Mouse (Mus musculus): ENCODE data around the gene Cfap97d1. TPM values are rescaled to one million over a fixed set of nuclear protein-coding genes. Genes with fewer than 3 reads are reported as not detected.
A peak's percentile ranks its signal among the peaks of the same experiment; 100 is the strongest.

The Cfap97d1 gene
- total RNA-seq, 2 experiments from 2014 or later: not detected

DNA sequence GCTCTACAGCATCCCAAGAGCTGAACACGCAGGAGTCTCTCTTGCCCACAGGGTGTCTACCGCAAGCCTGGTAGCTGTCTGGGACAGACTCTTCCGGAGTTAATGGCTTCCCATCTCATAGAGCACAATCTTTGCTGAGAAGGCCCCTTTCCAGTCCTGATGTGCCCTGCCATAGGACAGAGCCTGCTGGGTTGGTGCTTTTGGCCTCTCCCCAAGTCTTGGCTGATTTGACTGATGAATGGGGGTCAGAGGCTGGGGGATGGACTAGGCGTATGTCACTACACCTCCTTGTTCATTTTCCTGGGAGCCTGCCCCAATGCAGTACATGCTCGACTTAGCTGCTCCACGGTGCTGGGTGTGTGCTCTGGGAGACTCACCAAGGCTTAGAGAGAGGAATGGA lies 53.7 kb downstream of the Cfap97d1 start:
- DNase-seq: no peak

DNA sequence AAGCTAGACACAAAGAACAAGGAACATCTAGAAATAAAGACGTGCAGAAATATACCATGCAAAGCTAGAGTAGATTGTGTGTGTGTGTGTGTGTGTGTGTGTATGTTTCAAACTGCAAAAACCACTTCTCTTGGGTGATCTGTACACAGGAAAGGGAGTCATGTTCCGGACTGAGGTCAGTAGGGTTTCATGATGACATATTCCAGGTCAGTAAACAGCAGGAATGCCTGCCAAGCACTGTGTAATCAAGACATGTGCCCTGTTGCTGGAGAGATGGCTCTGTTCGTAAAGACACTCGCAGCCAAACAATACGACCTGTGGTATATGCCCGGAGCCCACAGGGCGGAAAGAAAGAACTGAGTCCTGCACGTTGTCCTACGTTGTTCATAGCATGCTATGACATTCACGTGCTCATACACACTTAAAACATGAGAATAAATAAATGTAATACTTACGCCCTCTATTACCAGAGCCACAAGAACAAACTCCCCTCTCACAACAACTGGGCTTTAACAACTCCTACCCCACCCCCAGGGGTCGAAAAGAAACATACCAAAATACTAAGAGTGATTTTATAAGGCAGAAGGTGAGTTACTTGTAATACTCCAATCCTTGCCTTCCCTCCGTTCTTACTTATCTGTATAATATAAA lies 55.5 kb downstream of the Cfap97d1 start:
- DNase-seq: no peak

DNA sequence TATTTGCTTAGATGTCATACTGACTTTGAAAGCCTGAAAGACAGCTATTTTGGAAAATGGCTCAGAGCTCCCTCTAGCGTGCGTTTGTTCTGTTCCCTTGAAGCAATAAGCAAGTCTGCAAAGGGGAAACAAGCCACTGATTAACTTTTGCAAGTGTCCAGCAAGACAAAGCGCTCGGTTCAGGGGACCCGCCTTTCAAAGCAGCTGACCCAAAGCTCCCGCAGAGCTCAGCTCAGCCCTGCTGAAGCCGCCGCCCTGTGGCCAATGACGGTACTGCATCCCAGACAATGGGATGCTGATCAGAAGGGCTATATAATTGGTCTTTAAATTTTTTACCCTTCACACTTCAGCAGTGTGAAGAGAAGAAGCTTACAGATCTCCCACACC lies 56.1 kb downstream of the Cfap97d1 start:
- peak; percentile 91 to 94 for DNase-seq

DNA sequence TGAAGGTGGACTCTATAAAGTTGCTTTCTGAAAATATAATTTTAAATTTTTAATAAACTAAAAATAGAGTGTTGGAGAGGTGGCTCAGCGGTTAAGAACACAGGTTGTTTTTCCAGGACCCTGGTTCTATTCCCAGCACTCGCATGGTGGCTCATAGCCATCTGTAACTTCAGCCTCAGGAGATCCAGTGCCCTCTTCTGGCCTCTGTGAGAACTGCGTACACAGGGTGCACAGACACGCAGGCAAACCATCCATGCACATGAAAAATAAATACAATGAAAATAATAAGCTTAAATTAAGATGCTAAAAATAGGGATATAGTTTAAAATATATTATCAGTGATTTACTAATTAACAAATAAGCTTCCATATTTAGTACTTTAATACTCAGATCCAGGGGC lies 56.6 kb downstream of the Cfap97d1 start:
- no peak for DNase-seq

DNA sequence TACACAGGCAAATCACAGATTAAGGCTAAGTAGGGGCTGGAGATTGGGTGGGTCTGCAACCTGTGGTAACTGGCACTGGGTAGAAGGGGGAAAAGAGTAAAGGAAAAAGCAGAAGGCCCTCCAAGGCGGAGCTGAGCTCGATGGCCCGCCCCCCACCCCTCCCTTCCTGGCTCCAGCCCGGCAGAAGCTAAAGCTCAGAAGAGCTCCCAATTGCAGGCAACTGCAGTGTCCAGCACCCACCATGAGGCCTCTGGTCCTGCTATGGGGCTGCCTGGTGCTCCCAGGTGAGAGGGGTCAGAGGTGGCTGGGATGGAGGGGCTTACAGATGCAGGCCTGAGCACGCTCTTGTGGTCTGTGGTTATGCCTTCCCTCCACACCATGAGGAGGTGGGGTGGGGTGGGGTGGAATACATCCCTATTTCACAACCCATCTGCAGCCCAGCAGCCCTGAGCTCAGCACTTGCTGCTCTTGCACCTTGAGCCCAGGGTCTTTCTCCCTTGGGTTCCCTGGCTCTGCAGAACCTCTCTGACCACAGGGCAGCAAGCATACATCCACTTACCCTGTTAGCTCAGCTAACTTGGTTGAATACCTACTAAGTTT lies 57.4 kb downstream of the Cfap97d1 start, which contains the start of gene Cd300lg:
Gene Cd300lg (plus strand): TSS at position 160 of the 600 bp plus-strand sequence.
- DNase-seq: peak in 1 of 2 experiments; percentile 47

Other genes with a start within 250 kb of the Cfap97d1 start
- gene Etv4, start 198.9 kb upstream of the Cfap97d1 start, total RNA-seq (2021): 1 to 10 TPM; 1.2 to 3.0 TPM
- gene Meox1, start 89.9 kb upstream of the Cfap97d1 start, total RNA-seq (2021): 1 to 10 TPM; 3.6 to 6.0 TPM
- gene Sost, start 17.3 kb upstream of the Cfap97d1 start, total RNA-seq (2021): not detected
- gene Dusp3, start 2.7 kb downstream of the Cfap97d1 start, total RNA-seq (2021): 100 to 1,000 TPM in 1 of 2 experiments, 10 to 100 TPM in 1; 98.6 to 132 TPM
- gene Mpp3, start 44.2 kb downstream of the Cfap97d1 start, total RNA-seq (2021): 10 to 100 TPM in 1 of 2 experiments, 1 to 10 TPM in 1; 5.3 to 17.3 TPM
- 10 to 100 TPM; 40.3 to 48.6 TPM for gene Cd300lg, start 57.2 kb downstream of the Cfap97d1 start, total RNA-seq (2021)
- gene Mpp2, start 104.2 kb downstream of the Cfap97d1 start, total RNA-seq (2021): 10 to 100 TPM in 1 of 2 experiments, 1 to 10 TPM in 1; 8.9 to 10.8 TPM
- not detected for gene Ppy, start 117.0 kb downstream of the Cfap97d1 start, total RNA-seq (2021)
- gene Pyy, start 123.6 kb downstream of the Cfap97d1 start, total RNA-seq (2021): not detected
- gene Nags, start 161.2 kb downstream of the Cfap97d1 start, total RNA-seq (2021): under 1 TPM; 0.13 to 0.43 TPM
- gene Tmem101, start 172.1 kb downstream of the Cfap97d1 start, total RNA-seq (2021): 10 to 100 TPM; 15.2 to 17.7 TPM
- 10 to 100 TPM; 81.9 to 90.1 TPM for gene Lsm12, start 201.0 kb downstream of the Cfap97d1 start, total RNA-seq (2021)
- 100 to 1,000 TPM; 126 to 133 TPM for gene G6pc3, start 205.3 kb downstream of the Cfap97d1 start, total RNA-seq (2021)
- gene Hdac5, start 245.9 kb downstream of the Cfap97d1 start, total RNA-seq (2021): 10 to 100 TPM; 96.3 to 96.5 TPM